Mouse (Mus musculus) liver, embryonic 15.5 days (tissue): ENCODE results near the gene Msmb. TPM values are rescaled to one million over a fixed set of nuclear protein-coding genes. Genes with fewer than 3 reads are reported as not detected.
"Not testable (repeated sequence)": the region's sequence is repeated elsewhere in the genome, so short reads cannot be mapped to it uniquely, and the experiment has no call there.

ENCODE experiments used
- ATAC-seq: fragments of 200-750 bp; cut with Nextera tagmentation; 2 replicates; pipeline ENCODE4 v1.8.0; 2017; ENCODE audit warnings: moderate number of reproducible peaks, mild to moderate bottlenecking, moderate library complexity; ENCODE audit not compliant: insufficient read depth
- H3K27ac ChIP-seq: fragments of 300-500 bp; sonication (generic); replicated peaks from 2 replicates; pipeline ENCODE4 v1.5.1; 2015; ENCODE audit warnings: mild to moderate bottlenecking, inconsistent platforms
- H3K27me3 ChIP-seq: fragments of 300-500 bp; sonication (generic); 2 replicates; pipeline ENCODE4 v1.6.1; 2015; ENCODE audit warnings: mild to moderate bottlenecking, inconsistent platforms
- H3K36me3 ChIP-seq: fragments of 300-500 bp; sonication (generic); replicated peaks from 2 replicates; pipeline ENCODE4 v1.6.1; 2015; ENCODE audit warnings: moderate library complexity, mild to moderate bottlenecking, inconsistent platforms
- H3K4me1 ChIP-seq: fragments of 300-500 bp; sonication (generic); replicated peaks from 2 replicates; pipeline ENCODE4 v1.6.1; 2015; ENCODE audit warnings: inconsistent platforms
- H3K4me2 ChIP-seq: fragments of 300-500 bp; sonication (generic); 2 replicates; pipeline ENCODE4 v1.6.1; 2015; ENCODE audit warnings: moderate library complexity, mild to moderate bottlenecking, inconsistent platforms
- H3K4me3 ChIP-seq: fragments of 300-500 bp; sonication (generic); replicated peaks from 2 replicates; pipeline ENCODE4 v1.5.1; 2015; ENCODE audit warnings: mild to moderate bottlenecking, inconsistent platforms
- H3K9ac ChIP-seq: fragments of 300-500 bp; sonication (generic); 2 replicates; pipeline ENCODE4 v1.6.1; 2015; ENCODE audit warnings: moderate library complexity, mild to moderate bottlenecking, inconsistent platforms
- H3K9me3 ChIP-seq: fragments of 300-500 bp; sonication (generic); replicated peaks from 2 replicates; pipeline ENCODE4 v1.6.1; 2016; ENCODE audit warnings: inconsistent platforms
- WGBS: fragments of 180-500 bp; shearing (Covaris S2); methylation state at CpG from one replicate; pipeline ENCODE4 v1.1.7; 2015; ENCODE audit warnings: mixed read lengths; ENCODE audit not compliant: insufficient replicate concordance; 5-methylcytosine and 5-hydroxymethylcytosine counted together
- polyA plus RNA-seq: library from polyadenylated mRNA; unstranded; fragments of >200 nt; fragmentation: Nextera tagmentation; extraction: Ambion mirVana; gene quantifications from 2 replicates; pipeline ENCODE4 v1.2.1, GENCODE M21; 2015

The Msmb gene
- polyA plus RNA-seq, 1 experiment from 2014 or later = 0.30 TPM

- WGBS = 61% methylated on average over 11 of the region's 11 CpGs
- Histone ChIP-seq H3K9me3 (no peaks in the 10 kb centered on the region), H3K4me2 (no peak overlapping the region), H3K9ac (no peak overlapping the region), H3K36me3 (no peaks in the 10 kb centered on the region), H3K4me3 (no peak overlapping the region), H3K4me1 (no peaks in the 10 kb centered on the region), H3K27ac (no peak overlapping the region), H3K27me3 (peaks cover 16% of the 10 kb centered on the region; the same call in 1 of the 2 replicates)
- no peak for ATAC-seq
Observed at GRCm38 (mm10) chr14:32120940-32121919, 20.6 kb upstream of the Msmb start.

GRCm38 (mm10) chr14:32121920-32122315 lies 19.9 kb upstream of the Msmb start:
- H3K27me3 ChIP-seq = peaks cover 21% of the 10 kb centered on the region; the same call in 1 of the 2 replicates
- no peaks in the 10 kb centered on the region for H3K9me3 ChIP-seq
- no peak overlapping the region for H3K4me2 ChIP-seq
- H3K9ac ChIP-seq = no peak overlapping the region
- no peaks in the 10 kb centered on the region for H3K4me1 ChIP-seq
- peak; percentile 72 for ATAC-seq
- H3K27ac ChIP-seq = no peak overlapping the region
- WGBS = 17% methylated on average over 2 of the region's 2 CpGs
- no peak overlapping the region for H3K4me3 ChIP-seq
- no peaks in the 10 kb centered on the region for H3K36me3 ChIP-seq

GRCm38 (mm10) chr14:32124261-32124660 lies 17.6 kb upstream of the Msmb start:
- 64% methylated on average over 3 of the region's 3 CpGs for WGBS
- H3K36me3 ChIP-seq = no peaks in the 10 kb centered on the region
- peaks cover 4% of the 10 kb centered on the region for H3K4me1 ChIP-seq
- H3K4me3 ChIP-seq = no peak overlapping the region
- no peak overlapping the region for H3K27ac ChIP-seq
- no peaks in the 10 kb centered on the region for H3K9me3 ChIP-seq
- ATAC-seq = no peak
- peaks cover 21% of the 10 kb centered on the region; the same call in 1 of the 2 replicates for H3K27me3 ChIP-seq
- H3K4me2 ChIP-seq = no peak overlapping the region
- no peak overlapping the region for H3K9ac ChIP-seq

DNA sequence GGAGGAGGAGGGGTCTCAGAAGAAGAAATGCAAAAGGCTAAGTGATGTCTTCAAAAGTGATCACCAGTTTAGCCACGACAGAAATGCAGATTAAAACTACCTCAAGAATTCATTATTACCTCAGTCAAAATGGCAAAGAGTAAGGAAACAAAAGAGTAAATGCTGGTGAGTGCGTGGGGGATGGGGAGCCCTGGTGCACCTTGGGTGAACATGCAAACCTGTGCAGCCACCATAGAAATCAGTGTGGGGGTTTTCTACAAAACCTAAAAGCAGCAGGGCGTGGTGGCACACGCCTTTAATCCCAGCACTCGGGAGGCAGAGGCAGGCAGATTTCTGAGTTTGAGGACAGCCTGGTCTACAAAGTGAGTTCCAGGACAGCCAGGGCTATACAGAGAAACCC lies 16.6 kb upstream of the Msmb start:
- H3K4me3 ChIP-seq, ATAC-seq, H3K9ac ChIP-seq, H3K27ac ChIP-seq, H3K4me1 ChIP-seq, H3K4me2 ChIP-seq, H3K36me3 ChIP-seq, H3K9me3 ChIP-seq: not testable (repeated sequence)
- peaks cover 21% of the 10 kb centered on the region; the same call in 1 of the 2 replicates for H3K27me3 ChIP-seq
- 58% methylated on average over 5 of the region's 5 CpGs for WGBS

DNA sequence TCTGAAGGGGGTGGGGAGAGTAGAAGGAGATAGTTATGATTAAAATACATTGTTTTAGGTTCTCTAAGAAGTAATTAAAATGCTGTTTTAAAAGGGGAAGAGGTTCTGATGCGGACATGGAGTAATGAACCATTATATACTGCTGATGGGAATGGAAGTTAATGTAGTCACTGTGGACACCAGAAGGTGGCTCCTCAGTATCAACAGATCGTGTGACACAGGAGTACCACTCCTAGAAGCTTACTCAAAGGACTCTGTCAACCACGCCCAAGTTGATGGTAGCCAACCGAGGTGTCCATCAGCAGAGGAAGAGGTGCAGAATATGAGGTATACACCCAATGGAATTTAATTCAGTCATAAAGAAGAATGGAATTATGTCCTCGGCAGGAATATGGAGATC lies 13.4 kb upstream of the Msmb start:
- Histone ChIP-seq H3K4me2 (no peak overlapping the region), H3K9me3 (no peaks in the 10 kb centered on the region), H3K4me1 (peaks cover 19% of the 10 kb centered on the region), H3K36me3 (no peaks in the 10 kb centered on the region), H3K27me3 (peaks cover 16% of the 10 kb centered on the region; the same call in 1 of the 2 replicates), H3K27ac (no peak overlapping the region), H3K9ac (no peak overlapping the region), H3K4me3 (no peak overlapping the region)
- 41% methylated on average over 5 of the region's 5 CpGs for WGBS
- ATAC-seq = no peak

DNA sequence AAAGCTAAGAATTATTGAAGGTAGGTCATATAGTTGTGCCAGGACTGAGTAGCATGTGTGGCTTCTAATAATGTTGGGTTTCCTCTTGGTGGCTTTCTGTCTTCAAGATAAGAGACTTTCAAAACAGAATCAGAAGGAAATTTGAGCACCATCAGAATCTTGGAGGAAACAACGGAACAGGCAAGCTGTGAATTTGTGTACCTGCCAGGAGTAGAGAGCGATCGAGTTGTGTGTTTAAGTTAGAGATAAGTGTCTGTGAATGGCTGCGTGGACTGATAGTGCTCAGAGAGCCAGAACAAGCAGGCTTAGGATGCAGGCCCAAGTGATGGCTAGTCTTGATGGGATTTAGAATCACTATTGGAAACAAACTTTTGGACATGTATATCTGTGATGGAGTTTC lies 10.0 kb upstream of the Msmb start:
- 8% methylated on average over 4 of the region's 4 CpGs for WGBS
- Histone ChIP-seq H3K27me3 (no peaks in the 10 kb centered on the region), H3K4me2 (peak overlapping the region; percentile 19), H3K9ac (no peak overlapping the region), H3K9me3 (no peaks in the 10 kb centered on the region), H3K27ac (peak overlapping the region; percentile 63), H3K4me3 (no peak overlapping the region), H3K4me1 (peaks cover 52% of the 10 kb centered on the region), H3K36me3 (no peaks in the 10 kb centered on the region)
- ATAC-seq = peak; percentile 80

GRCm38 (mm10) chr14:32134293-32134692 lies 7.5 kb upstream of the Msmb start:
- Histone ChIP-seq H3K9me3 (no peaks in the 10 kb centered on the region), H3K4me3 (no peak overlapping the region), H3K4me2 (peak overlapping the region; percentile 52), H3K27me3 (no peaks in the 10 kb centered on the region), H3K27ac (peak overlapping the region; percentile 63), H3K36me3 (no peaks in the 10 kb centered on the region), H3K4me1 (peaks cover 50% of the 10 kb centered on the region), H3K9ac (no peak overlapping the region)
- WGBS = 8% methylated on average over 2 of the region's 2 CpGs
- ATAC-seq = peak; percentile 70

DNA sequence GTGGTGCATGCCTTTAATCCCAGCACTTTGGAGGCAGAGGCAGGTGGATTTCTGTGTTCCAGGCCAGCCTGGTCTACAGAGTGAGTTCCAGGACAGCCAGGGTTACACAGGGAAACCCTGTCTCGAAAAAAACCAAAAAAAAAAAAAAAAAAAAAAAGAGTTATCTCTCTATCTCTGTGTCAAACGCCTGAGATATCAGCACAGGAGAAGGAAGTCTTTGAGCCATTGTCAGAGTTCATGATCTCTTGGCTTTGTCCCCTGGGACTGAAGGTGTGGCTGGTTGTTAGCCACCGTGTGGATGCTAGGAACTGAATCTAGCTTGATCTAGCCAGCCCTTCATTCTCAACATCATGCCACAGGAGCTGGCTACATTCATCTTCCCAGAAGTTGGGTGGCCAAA lies 5.4 kb upstream of the Msmb start:
- ATAC-seq, H3K36me3 ChIP-seq, H3K27ac ChIP-seq, H3K27me3 ChIP-seq, H3K4me2 ChIP-seq, H3K4me3 ChIP-seq, H3K9me3 ChIP-seq, H3K9ac ChIP-seq: not testable (repeated sequence)
- WGBS = 20% methylated on average over 3 of the region's 3 CpGs
- peaks cover 53% of the 10 kb centered on the region for H3K4me1 ChIP-seq

DNA sequence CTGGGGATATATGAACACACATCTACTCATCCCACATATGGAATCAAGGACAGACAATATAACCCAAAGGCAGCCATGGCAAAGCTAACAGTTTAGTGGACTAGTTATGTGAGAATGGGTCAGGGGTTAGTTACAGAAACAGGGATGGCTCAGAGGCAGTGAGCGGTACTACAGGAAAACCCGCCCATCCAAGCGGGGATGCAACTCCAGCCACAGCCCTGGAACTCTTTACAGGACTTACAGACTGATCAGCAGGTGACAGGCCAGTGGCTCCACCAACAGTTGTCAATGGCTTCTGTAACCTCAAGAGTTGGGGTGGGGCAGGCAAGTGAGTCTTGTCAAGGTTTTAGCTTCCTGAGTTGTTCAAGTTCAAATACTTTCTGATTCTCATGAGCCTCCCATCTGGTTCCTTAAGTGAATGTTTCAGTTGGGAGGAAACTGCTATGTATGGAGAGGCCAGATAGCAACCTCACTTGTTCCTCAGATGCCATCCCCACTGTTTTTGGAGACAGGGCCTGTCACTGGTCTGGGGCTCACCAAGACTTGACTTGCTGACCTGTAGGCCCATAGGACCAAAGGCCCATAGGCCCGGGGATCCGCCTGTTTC lies 1.4 kb upstream of the Msmb start:
- ATAC-seq = no peak
- Histone ChIP-seq H3K27me3 (no peaks in the 10 kb centered on the region), H3K4me2 (no peak overlapping the region), H3K4me3 (no peak overlapping the region), H3K4me1 (peaks cover 26% of the 10 kb centered on the region), H3K36me3 (no peaks in the 10 kb centered on the region), H3K9me3 (no peaks in the 10 kb centered on the region), H3K9ac (no peak overlapping the region), H3K27ac (no peak overlapping the region)
- 49% methylated on average over 5 of the region's 5 CpGs for WGBS

DNA sequence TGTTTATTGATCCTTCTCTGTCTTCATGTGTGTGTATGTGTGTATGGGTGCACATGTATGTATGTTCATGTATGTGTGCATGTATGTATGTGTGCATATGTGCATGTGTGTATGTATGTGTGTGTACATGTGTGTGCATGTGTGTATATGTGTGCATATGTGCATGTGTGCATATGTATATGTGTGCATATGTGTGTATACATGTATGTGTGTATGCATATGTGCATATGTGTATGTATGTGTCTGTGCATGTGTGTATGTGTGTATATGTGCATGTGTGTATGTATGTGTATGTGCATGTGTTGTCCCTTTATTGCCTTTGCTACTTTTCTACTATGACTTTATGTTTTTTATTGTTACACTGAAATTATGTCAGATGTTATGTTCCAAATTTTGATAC lies 2.9 kb downstream of the Msmb start:
- Histone ChIP-seq H3K4me1 (peaks cover 30% of the 10 kb centered on the region), H3K27me3 (no peaks in the 10 kb centered on the region), H3K9me3 (0 out of 2 replicates have a peak, but pooled peaks cover 3% of the 10 kb centered on the region), H3K9ac (no peak overlapping the region), H3K4me3 (no peak overlapping the region), H3K4me2 (no peak overlapping the region), H3K27ac (peak overlapping the region; percentile 16), H3K36me3 (no peaks in the 10 kb centered on the region)
- ATAC-seq = no peak

DNA sequence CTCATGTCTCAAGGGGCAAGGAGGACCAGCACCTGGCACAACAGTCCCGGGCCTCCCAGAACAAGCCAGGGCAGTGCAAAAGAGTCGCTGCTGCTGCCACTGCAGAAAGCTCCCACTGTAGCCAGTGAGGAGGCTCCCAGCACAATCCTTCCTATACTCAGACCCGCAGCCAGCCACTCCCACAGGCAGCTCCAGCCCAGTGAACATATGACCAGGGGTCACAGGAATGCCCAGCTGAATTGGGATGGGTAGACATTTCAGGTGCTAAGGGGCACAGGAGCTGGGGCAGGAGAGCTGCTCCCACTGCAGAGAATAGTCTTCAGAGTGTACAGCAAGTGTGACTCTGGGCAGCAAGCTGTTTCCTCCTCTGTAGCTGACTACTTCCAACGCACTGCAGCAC lies 3.6 kb downstream of the Msmb start:
- H3K36me3 ChIP-seq = no peaks in the 10 kb centered on the region
- H3K9ac ChIP-seq = peak overlapping the region; percentile 63
- 28% methylated on average over 4 of the region's 4 CpGs for WGBS
- ATAC-seq = peak; percentile 23; the same call in 1 of the 2 replicates
- H3K9me3 ChIP-seq = 0 out of 2 replicates have a peak, but pooled peaks cover 3% of the 10 kb centered on the region
- peaks cover 28% of the 10 kb centered on the region for H3K4me1 ChIP-seq
- no peaks in the 10 kb centered on the region for H3K27me3 ChIP-seq
- peak overlapping the region; percentile 50 for H3K4me3 ChIP-seq
- peak overlapping the region; percentile 96 for H3K27ac ChIP-seq
- H3K4me2 ChIP-seq = peak overlapping the region; percentile 69
